Comparison of ENCODE assay signal across 1 mouse cellular context in genomic region chr2:91101124-91101740, GRCm38 (mm10).
TF ChIP-seq lines count a peak whose summit lies in the region.

No protein-coding gene starts in this region.

TF ChIP-seq in CH12.LX, 34 proteins besides CTCF, POLR2A, EP300 and RAD21:
- TF ChIP-seq TBP (conservative IDR thresholded peaks at IDR 0.05; ENCODE audit: low read depth, low read length) (no peak), PAX5 (IDR thresholded peaks at IDR 0.05; ENCODE audit: low read length) (no peak), ZKSCAN1 (IDR thresholded peaks at IDR 0.05; ENCODE audit: borderline replicate concordance, low read depth, low read length) (no peak), HCFC1 (IDR thresholded peaks at IDR 0.05; ENCODE audit: low read depth, low read length) (no peak), TCF12 (IDR thresholded peaks at IDR 0.05; ENCODE audit: low read depth, low read length) (0 out of 2 replicates have a peak, but pooled peaks have one; percentile 14), UBTF (IDR thresholded peaks at IDR 0.05; ENCODE audit: low read depth, low read length) (no peak), E2F4 (IDR thresholded peaks at IDR 0.05; ENCODE audit: insufficient replicate concordance, low read depth, low read length) (no peak), USF2 (conservative IDR thresholded peaks at IDR 0.05; ENCODE audit: low read depth, low read length) (no peak), SMC3 (IDR thresholded peaks at IDR 0.05; ENCODE audit: low read depth, low read length) (peak; percentile 99), MYC (IDR thresholded peaks at IDR 0.05; ENCODE audit: low read depth, low read length) (peak; percentile 33; the same call in 1 of the 2 replicates), ZC3H11A (IDR thresholded peaks at IDR 0.05; ENCODE audit: low read depth, low read length) (peak; percentile 85), ELF1 (IDR thresholded peaks at IDR 0.05; ENCODE audit: low read depth, low read length) (no peak), MEF2A (IDR thresholded peaks at IDR 0.05; ENCODE audit: borderline replicate concordance, low read depth, low read length) (0 out of 2 replicates have a peak, but pooled peaks have one; percentile 12), NELFE (IDR thresholded peaks at IDR 0.05; ENCODE audit: low read depth, low read length) (peak; percentile 36; the same call in 1 of the 2 replicates), ZNF384 (IDR thresholded peaks at IDR 0.05; ENCODE audit: low read depth, low read length) (no peak), KAT2A (IDR thresholded peaks at IDR 0.05; ENCODE audit: insufficient replicate concordance, low read length) (no peak), IRF4 (IDR thresholded peaks at IDR 0.05; ENCODE audit: low read depth, low read length) (peak; percentile 33; the same call in 1 of the 2 replicates), BHLHE40 (IDR thresholded peaks at IDR 0.05; ENCODE audit: low read depth, low read length) (no peak), POLR2AphosphoS2 (IDR thresholded peaks at IDR 0.05; ENCODE audit: low read depth, low read length) (no peak), MXI1 (IDR thresholded peaks at IDR 0.05; ENCODE audit: low read depth, low read length) (no peak)
